Mouse (Mus musculus) adrenal gland (tissue): ENCODE measurements around the gene Zfp944.
"Not testable (repeated sequence)": the region's sequence is repeated elsewhere in the genome, so short reads cannot be mapped to it uniquely, and the experiment has no call there.

Experiments used
- intact Hi-C: fragments of 180-260 bp; cut with DNase I; formaldehyde crosslinking; loops from one replicate; pipeline ENCODE4 v1.15.1; 2025
- long read RNA-seq, 2 experiments: library from polyadenylated mRNA; unstranded; transcript quantifications; one replicate each; pipeline ENCODE4 v2.0.0; 2020; ENCODE audit warnings: borderline replicate concordance in 1 of 2; ENCODE audit not compliant: insufficient replicate concordance in 1 of 2

Zfp944 gene
- long read RNA-seq, experiment 1, partial matches to known transcripts, result 0 of 8 reads
- long read RNA-seq, experiment 1, other reads (novel, unspliced or antisense), result 4 of 8 reads
- long read RNA-seq, experiment 2, partial matches to known transcripts, result 0 of 13 reads
- long read RNA-seq, experiment 2, other reads (novel, unspliced or antisense), result 11 of 13 reads

- intact Hi-C loops, result not testable (repeated sequence)
These were observed at the start of gene Zfp944, which contains the start of gene Zfp758 for GRCm38 (mm10) chr17:22361101-22361781. TSS of gene Zfp944 (minus strand) at chr17:22361400. TSS of gene Zfp758 (plus strand) at chr17:22361453.

DNA sequence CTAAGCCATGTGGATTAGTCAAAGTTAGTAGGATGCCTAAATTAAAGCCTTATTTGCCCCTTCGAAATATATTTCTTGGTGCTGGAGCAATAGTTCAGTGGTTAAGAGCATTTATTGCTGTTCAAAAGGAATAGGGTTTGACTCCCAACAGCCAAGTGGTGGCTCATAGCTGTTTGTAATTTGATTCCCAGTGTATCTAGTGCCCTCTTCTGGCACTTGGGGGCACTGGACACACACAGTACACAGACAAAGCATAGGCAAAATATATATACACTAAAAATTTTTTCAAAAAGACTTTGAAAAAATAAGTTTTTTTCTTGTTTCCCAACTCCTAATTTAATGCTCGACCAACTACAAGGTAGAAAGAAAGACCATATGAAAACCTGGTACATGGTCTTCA, 49.6 kb upstream of the Zfp944 start:
- intact Hi-C loops, result loop anchor here (5.0 to 10.0 kb wide), 2 partner anchors 246 to 328 kb away; partner anchors contain the start of gene Zfp947

DNA sequence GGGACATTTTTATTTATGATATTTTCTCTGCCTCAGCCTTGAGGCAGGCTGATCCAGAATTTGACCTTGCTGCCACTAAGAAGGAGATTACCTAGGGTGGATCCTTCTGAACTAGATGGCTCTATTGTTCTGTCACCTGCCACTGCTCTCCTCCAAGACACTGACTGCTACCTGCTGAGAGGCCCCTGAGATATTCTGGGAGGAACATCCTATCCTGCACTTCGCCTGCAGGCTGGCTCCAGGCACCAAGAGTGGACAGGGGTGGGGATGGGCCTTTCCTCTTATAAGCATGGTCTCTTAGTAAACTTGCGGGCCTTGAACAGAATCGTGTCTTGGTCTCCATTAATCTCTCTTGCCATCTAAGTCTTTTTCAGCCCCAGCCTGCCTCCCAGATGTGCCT, 2.7 kb upstream of the Zfp944 start:
- intact Hi-C loops, result no loop called here

DNA sequence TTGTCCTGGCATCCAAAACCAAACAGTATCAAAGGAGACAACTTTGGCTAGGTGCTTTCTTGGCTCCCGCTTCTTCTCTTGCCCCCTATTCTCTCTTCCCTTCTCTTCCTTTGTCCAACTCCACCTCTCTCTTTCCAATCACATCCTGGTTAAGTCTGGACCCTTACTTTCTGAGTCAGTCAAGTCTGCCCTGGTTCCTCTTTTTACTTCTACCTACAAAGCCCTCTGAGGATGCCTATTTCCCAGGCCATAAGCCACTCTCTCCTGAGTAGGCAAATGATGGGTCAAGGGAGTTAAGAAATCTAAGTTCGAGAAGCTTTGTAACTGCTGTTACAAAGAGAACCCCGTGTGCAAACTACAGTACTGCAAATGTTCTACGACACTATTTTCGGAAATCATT, 628 bp downstream of the Zfp944 start:
- intact Hi-C loops, result no loop called here

DNA sequence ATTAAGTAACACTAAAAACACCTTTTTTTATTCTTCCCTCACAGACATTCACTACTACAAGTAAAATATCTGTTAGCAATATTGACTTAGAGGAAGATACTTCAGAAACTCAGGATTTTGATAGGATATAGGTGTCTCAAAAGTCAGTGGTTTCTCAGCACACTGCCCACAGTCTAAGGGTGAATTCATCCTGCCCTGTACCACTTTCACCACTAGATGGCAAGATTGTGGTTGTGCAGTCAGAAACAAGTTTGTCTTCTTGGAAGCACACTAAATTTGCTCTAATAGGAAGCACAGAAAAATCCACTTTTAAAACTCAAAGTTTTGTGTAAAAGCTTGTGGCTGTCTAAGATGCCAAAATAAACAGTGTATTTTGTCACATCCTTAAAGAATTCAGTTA, 8.4 kb downstream of the Zfp944 start:
- intact Hi-C loops, result no loop called here

DNA sequence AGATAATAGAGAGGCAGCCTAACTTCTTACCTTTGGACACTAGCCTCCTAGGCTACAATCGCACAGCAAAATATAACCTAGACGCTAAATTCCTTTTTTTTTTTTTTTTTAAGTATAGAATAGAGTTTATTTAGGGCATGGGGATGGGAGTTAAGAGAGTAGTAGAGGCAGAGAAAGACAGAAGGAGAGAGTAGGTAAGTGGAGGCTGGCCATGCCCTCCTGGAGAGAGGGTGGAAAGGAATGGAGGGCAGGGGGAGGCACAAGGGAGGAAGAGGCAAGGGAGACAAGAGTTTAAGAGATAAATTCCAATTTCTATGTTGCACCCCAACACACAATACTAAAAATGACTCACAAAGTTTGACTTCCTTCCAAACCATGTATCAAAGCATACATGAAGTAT, 46.0 kb downstream of the Zfp944 start:
- intact Hi-C loops, result loop anchor here (10.0 kb wide), 1 partner anchor 90 kb away; the partner anchor contains the start of gene Zfp994

- intact Hi-C loops, result loop anchor here (10.0 kb wide), 1 partner anchor 90 kb away; the partner anchor contains the start of gene Zfp994
These were observed 46.4 kb downstream of the Zfp944 start, which contains the start of gene CT030661.1 for GRCm38 (mm10) chr17:22314730-22315226. TSS of gene CT030661.1 (minus strand) at chr17:22314837.

DNA sequence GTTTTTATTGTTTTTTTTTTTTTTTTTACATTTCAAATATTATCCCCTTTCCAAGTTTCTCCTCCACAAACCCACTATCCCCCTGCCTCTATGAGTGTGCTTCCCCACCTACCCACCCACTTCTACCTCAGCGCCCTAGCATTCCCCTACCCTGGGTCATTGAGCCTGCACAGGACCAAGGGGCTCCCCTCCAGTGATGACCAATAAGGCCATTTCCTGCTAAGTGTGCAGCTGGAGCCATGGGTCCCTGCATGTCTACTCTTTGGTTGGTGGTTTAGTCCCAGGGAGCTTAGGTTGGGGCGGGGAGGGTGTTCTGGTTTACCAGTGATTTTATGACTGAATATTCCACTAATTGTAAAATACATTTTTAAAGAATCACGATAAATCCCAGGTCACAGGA, 47.0 kb downstream of the Zfp944 start:
- intact Hi-C loops, result loop anchor here (10.0 kb wide), 1 partner anchor 89 kb away; the partner anchor contains the start of gene Zfp994
